Mouse (Mus musculus) kidney, embryonic 14.5 days (tissue): ENCODE results near the gene Zswim8. TPM values are rescaled to one million over a fixed set of nuclear protein-coding genes. Genes with fewer than 3 reads are reported as not detected.
A peak's percentile ranks its signal among the peaks of the same experiment; 100 is the strongest.

Experiments
- ATAC-seq: fragments of 200-750 bp; cut with Nextera tagmentation; 2 replicates; pipeline ENCODE4 v1.8.0; 2017; ENCODE audit warnings: moderate number of reproducible peaks, mild to moderate bottlenecking, moderate TSS enrichment, moderate library complexity; ENCODE audit not compliant: low FRiP score, low TSS enrichment
- H3K27ac ChIP-seq: fragments of 300-500 bp; sonication (generic); 2 replicates; pipeline ENCODE4 v1.5.1; 2014; ENCODE audit warnings: low read depth, mild to moderate bottlenecking, low read length, moderate library complexity, mixed read lengths
- H3K27me3 ChIP-seq: fragments of 300-500 bp; sonication (generic); 2 replicates; pipeline ENCODE4 v1.6.1; 2014; ENCODE audit warnings: mild to moderate bottlenecking, low read length; ENCODE audit not compliant: control insufficient read depth, insufficient read depth
- H3K36me3 ChIP-seq: fragments of 300-500 bp; sonication (generic); 2 replicates; pipeline ENCODE4 v1.6.1; 2014; ENCODE audit warnings: low read length, mixed read lengths; ENCODE audit not compliant: control insufficient read depth, insufficient read depth
- H3K4me1 ChIP-seq: fragments of 300-500 bp; sonication (generic); 2 replicates; pipeline ENCODE4 v1.6.1; 2014; ENCODE audit warnings: low read length, mixed read lengths; ENCODE audit not compliant: control insufficient read depth, insufficient read depth
- H3K4me2 ChIP-seq: fragments of 300-500 bp; sonication (generic); replicated peaks from 2 replicates; pipeline ENCODE4 v1.6.1; 2014; ENCODE audit warnings: low read depth, mild to moderate bottlenecking, low read length
- H3K4me3 ChIP-seq: fragments of 300-500 bp; sonication (generic); 2 replicates; pipeline ENCODE4 v1.5.1; 2014; ENCODE audit warnings: mild to moderate bottlenecking, low read length
- H3K9ac ChIP-seq: fragments of 300-500 bp; sonication (generic); 2 replicates; pipeline ENCODE4 v1.6.1; 2014; ENCODE audit warnings: low read depth, mild to moderate bottlenecking, low read length, moderate library complexity
- H3K9me3 ChIP-seq: fragments of 300-500 bp; sonication (generic); 2 replicates; pipeline ENCODE4 v1.6.1; 2016; ENCODE audit warnings: low read length; ENCODE audit not compliant: control insufficient read depth
- WGBS: fragments of 180-500 bp; shearing (Covaris S2); extraction: QIAGEN DNeasy Blood & Tissue Kit; methylation state at CpG from one replicate; pipeline ENCODE4 v1.1.7; 2014; 5-methylcytosine and 5-hydroxymethylcytosine counted together
- polyA plus RNA-seq: library from polyadenylated mRNA; unstranded; fragments of >200 nt; fragmentation: Nextera tagmentation; extraction: Ambion mirVana; gene quantifications from 2 replicates; pipeline ENCODE4 v1.2.1, GENCODE M21; 2014

Gene Zswim8
- polyA plus RNA-seq, 1 experiment from 2014 or later, result 32.1 TPM

GRCm38 (mm10) chr14:20749494-20750051 is 42.2 kb downstream of the Zswim8 start:
- Histone ChIP-seq H3K27me3 (no peaks in the 10 kb centered on the region), H3K27ac (no peak overlapping the region), H3K9ac (no peak overlapping the region), H3K9me3 (no peaks in the 10 kb centered on the region), H3K4me2 (no peak overlapping the region), H3K4me1 (no peaks in the 10 kb centered on the region), H3K36me3 (peaks cover 24% of the 10 kb centered on the region), H3K4me3 (no peak overlapping the region)
- WGBS, result 85% methylated on average over 4 of the region's 4 CpGs
- no peak for ATAC-seq

GRCm38 (mm10) chr14:20750503-20750902 is 43.2 kb downstream of the Zswim8 start:
- Histone ChIP-seq H3K9me3 (no peaks in the 10 kb centered on the region), H3K27ac (no peak overlapping the region), H3K36me3 (peaks cover 25% of the 10 kb centered on the region), H3K27me3 (no peaks in the 10 kb centered on the region), H3K4me1 (no peaks in the 10 kb centered on the region), H3K4me2 (no peak overlapping the region), H3K9ac (no peak overlapping the region), H3K4me3 (no peak overlapping the region)
- no peak for ATAC-seq
- WGBS, result 57% methylated on average over 5 of the region's 5 CpGs

GRCm38 (mm10) chr14:20753792-20754191 is 46.4 kb downstream of the Zswim8 start:
- ATAC-seq, result no peak
- peaks cover 38% of the 10 kb centered on the region for H3K36me3 ChIP-seq
- no peaks in the 10 kb centered on the region for H3K9me3 ChIP-seq
- H3K27me3 ChIP-seq, result no peaks in the 10 kb centered on the region
- 89% methylated on average over 3 of the region's 3 CpGs for WGBS
- no peak overlapping the region for H3K27ac ChIP-seq
- H3K4me3 ChIP-seq, result no peak overlapping the region
- H3K4me1 ChIP-seq, result no peaks in the 10 kb centered on the region
- H3K4me2 ChIP-seq, result no peak overlapping the region
- H3K9ac ChIP-seq, result no peak overlapping the region

- WGBS, result 95% methylated on average over 22 of the region's 22 CpGs
- ATAC-seq, result no peak
- Histone ChIP-seq H3K9ac (no peak overlapping the region), H3K36me3 (peaks cover 72% of the 10 kb centered on the region), H3K27me3 (no peaks in the 10 kb centered on the region), H3K9me3 (no peaks in the 10 kb centered on the region), H3K4me3 (no peak overlapping the region), H3K27ac (no peak overlapping the region), H3K4me2 (no peak overlapping the region), H3K4me1 (no peaks in the 10 kb centered on the region)
Observed at GRCm38 (mm10) chr14:20757370-20757907, 50.1 kb downstream of the Zswim8 start.

GRCm38 (mm10) chr14:20758768-20759435 is 51.5 kb downstream of the Zswim8 start:
- Histone ChIP-seq H3K36me3 (peaks cover 85% of the 10 kb centered on the region), H3K4me1 (no peaks in the 10 kb centered on the region), H3K27ac (no peak overlapping the region), H3K4me2 (no peak overlapping the region), H3K27me3 (no peaks in the 10 kb centered on the region), H3K4me3 (no peak overlapping the region), H3K9ac (no peak overlapping the region), H3K9me3 (no peaks in the 10 kb centered on the region)
- WGBS, result 81% methylated on average over 8 of the region's 8 CpGs
- ATAC-seq, result no peak

- Histone ChIP-seq H3K4me1 (no peaks in the 10 kb centered on the region), H3K9ac (no peak overlapping the region), H3K4me2 (no peak overlapping the region), H3K4me3 (no peak overlapping the region), H3K27ac (no peak overlapping the region), H3K36me3 (peaks cover 75% of the 10 kb centered on the region), H3K27me3 (no peaks in the 10 kb centered on the region), H3K9me3 (no peaks in the 10 kb centered on the region)
- 88% methylated on average over 5 of the region's 5 CpGs for WGBS
- no peak for ATAC-seq
Observed at GRCm38 (mm10) chr14:20764942-20765341, 57.6 kb downstream of the Zswim8 start.

- no peaks in the 10 kb centered on the region for H3K9me3 ChIP-seq
- H3K4me2 ChIP-seq, result no peak overlapping the region
- H3K36me3 ChIP-seq, result peaks cover 75% of the 10 kb centered on the region
- no peak overlapping the region for H3K4me3 ChIP-seq
- H3K27me3 ChIP-seq, result no peaks in the 10 kb centered on the region
- peak; percentile 77 for ATAC-seq
- H3K27ac ChIP-seq, result no peak overlapping the region
- WGBS, result 23% methylated on average over 12 of the region's 12 CpGs
- H3K4me1 ChIP-seq, result no peaks in the 10 kb centered on the region
- H3K9ac ChIP-seq, result no peak overlapping the region
Observed at GRCm38 (mm10) chr14:20765642-20766258, 58.4 kb downstream of the Zswim8 start.

GRCm38 (mm10) chr14:20767936-20768335 is 60.6 kb downstream of the Zswim8 start:
- H3K4me3 ChIP-seq, result no peak overlapping the region
- H3K9me3 ChIP-seq, result no peaks in the 10 kb centered on the region
- no peak overlapping the region for H3K9ac ChIP-seq
- peaks cover 60% of the 10 kb centered on the region for H3K36me3 ChIP-seq
- WGBS, result 95% methylated on average over 7 of the region's 7 CpGs
- no peak for ATAC-seq
- no peak overlapping the region for H3K27ac ChIP-seq
- no peaks in the 10 kb centered on the region for H3K27me3 ChIP-seq
- no peak overlapping the region for H3K4me2 ChIP-seq
- no peaks in the 10 kb centered on the region for H3K4me1 ChIP-seq

GRCm38 (mm10) chr14:20768581-20768980 is 61.2 kb downstream of the Zswim8 start:
- no peak overlapping the region for H3K27ac ChIP-seq
- no peak overlapping the region for H3K4me2 ChIP-seq
- 86% methylated on average over 5 of the region's 5 CpGs for WGBS
- no peak overlapping the region for H3K4me3 ChIP-seq
- no peaks in the 10 kb centered on the region for H3K4me1 ChIP-seq
- no peak for ATAC-seq
- H3K36me3 ChIP-seq, result peaks cover 54% of the 10 kb centered on the region
- no peak overlapping the region for H3K9ac ChIP-seq
- no peaks in the 10 kb centered on the region for H3K9me3 ChIP-seq
- H3K27me3 ChIP-seq, result no peaks in the 10 kb centered on the region
